Mouse (Mus musculus) megakaryocyte, embryonic 14.5 days (primary cell): ENCODE measurements around the gene Auts2.

ENCODE experiments used
- FLI1 ChIP-seq: IDR thresholded peaks from 2 replicates; pipeline ENCODE4 v1.6.1; 2012; ENCODE audit warnings: low read length, inconsistent platforms, mixed read lengths
- GATA1 ChIP-seq: IDR thresholded peaks from 3 replicates; pipeline ENCODE4 v1.6.1; 2012; ENCODE audit warnings: mixed read lengths, low read length, inconsistent platforms, borderline replicate concordance

DNA sequence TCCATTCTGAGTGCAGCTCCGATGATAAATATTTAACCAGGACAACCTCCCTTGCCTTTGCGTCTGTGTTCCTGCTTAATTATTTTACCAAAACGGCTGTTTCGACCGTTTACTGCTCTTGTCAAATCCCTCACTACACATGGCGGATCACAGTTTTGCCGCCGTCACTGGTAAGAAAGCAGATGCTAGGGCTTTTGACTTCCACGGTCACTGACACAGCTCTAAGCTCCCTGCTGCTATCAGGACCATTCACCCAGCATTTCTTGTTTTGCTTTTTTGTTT lies 698.7 kb downstream of the Auts2 start:
- TF ChIP-seq GATA1: no peak
- no peak for TF ChIP-seq FLI1
